Mouse (Mus musculus) testis, postnatal 10 days (tissue): ENCODE results near the gene Ylpm1.

Source experiments
- DNase-seq: peaks from one replicate; pipeline ENCODE4 v3.0.0; 2021; ENCODE audit warnings: low spot score

Ylpm1 gene

GRCm38 (mm10) chr12:85110011-85110697, 114.0 kb downstream of the Ylpm1 start:
- no peak for DNase-seq

- DNase-seq = peak; percentile 91
These were observed 114.8 kb downstream of the Ylpm1 start, which contains the start of the genes Prox2 and Dlst for GRCm38 (mm10) chr12:85110698-85111592. TSS of gene Prox2 (minus strand) at chr12:85110759. TSS of gene Dlst (plus strand) at chr12:85110833.

GRCm38 (mm10) chr12:85112550-85113251, 116.6 kb downstream of the Ylpm1 start:
- no peak for DNase-seq

- DNase-seq = no peak
These were observed 117.2 kb downstream of the Ylpm1 start for GRCm38 (mm10) chr12:85113337-85113736.

- no peak for DNase-seq
These were observed 117.8 kb downstream of the Ylpm1 start for GRCm38 (mm10) chr12:85113917-85114316.

GRCm38 (mm10) chr12:85115678-85116077, 119.6 kb downstream of the Ylpm1 start:
- DNase-seq = no peak
